Mouse (Mus musculus) ovary, postnatal 14 days (tissue): ENCODE measurements around the gene Pilra.
A peak's percentile ranks its signal among the peaks of the same experiment; 100 is the strongest.

Source experiments
- DNase-seq: peaks from one replicate; pipeline ENCODE4 v3.0.0; 2022; ENCODE audit warnings: low spot score

Gene Pilra

DNA sequence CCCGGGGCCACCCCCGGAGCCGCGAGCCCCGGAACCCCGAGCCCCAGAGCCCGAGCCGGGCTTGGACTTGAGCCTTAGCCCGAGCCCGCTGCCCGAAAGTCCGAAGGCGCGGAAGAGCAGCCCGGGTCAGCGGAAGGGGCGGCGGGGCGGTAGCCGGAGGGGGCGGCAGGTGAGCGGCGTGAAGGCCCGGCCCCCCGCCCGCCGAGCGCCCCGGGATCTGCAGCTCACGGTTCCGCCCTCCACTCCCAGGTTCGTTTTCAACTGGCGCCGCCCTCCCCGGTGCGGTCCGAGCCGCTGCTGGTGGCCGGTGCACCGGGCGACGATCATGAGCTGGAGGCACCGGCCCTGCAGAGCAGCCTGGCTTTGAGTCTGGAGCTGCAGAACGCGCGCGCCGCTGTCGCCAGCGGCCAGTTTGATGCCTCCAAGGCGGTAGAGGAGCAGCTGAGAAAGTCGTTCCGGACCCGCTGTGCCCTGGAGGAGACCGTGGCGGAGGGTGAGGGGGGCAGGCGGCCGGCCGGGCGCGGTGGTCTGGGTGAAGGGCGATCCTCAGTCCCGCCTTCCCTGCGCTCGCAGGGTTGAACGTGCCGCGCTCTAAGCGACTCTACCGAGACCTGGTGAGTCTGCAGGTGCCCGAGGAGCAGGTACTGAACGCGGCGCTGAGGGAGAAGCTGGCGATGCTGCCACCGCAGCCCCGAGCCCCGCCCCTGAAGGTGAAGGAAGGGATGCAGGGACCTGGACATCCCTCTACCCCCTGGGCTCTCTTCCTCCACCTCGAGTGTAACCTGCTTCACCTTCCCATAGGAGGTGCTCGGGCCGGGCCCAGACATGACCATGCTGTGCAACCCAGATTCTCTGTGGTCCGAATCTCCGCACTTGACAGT is 56.8 kb downstream of the Pilra start:
- DNase-seq, result no peak

DNA sequence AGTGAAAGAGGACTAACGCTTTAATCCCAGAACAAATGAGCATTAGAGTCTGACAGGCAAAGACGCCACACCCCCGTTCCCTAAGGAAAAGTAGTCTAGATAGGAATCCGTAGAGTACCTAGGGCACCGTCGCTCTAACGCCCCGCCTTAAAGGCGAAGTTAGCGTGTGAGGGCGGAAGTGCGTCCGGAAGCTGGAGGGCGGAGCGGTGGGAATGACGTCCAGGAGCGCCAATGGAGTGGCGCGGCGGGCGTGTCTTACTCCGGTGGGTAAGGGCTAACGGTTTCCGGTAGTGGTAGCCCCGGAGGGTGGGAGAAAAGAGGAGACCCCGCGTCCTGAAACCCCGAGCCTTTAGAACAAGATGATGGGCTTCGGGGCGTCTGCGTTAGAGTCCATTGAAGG is 57.4 kb downstream of the Pilra start, which contains the start of gene Ppp1r35:
Gene Ppp1r35, plus strand, starts transcription at position 215 of the 400 bp plus-strand sequence.
- peak; percentile 95 for DNase-seq

DNA sequence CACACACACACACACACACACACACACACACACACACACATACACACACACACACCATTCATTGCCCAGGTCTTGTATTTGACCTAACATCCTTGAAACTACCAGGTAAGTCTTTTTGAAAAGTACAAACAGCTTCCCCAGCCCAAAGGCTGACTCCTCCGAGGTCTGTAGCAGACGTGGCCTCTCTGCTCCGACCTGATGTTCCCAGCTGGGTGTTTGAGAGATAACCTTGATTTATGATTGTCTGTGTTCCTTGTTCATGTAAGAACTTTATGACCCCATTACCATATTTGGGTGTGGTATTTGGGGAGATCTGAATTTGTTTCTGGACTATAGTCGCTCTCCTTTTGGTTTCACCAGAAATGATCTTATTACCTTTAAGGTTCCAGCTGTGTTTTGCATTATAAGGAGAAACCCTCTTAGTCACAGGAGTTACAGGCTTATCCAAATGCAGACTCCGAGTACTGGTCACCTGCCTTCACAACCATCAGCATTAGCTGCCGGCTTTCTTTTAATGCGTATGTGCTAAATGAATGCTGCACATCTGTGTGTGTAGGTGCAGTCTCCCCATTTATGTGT is 58.7 kb downstream of the Pilra start:
- DNase-seq, result no peak

DNA sequence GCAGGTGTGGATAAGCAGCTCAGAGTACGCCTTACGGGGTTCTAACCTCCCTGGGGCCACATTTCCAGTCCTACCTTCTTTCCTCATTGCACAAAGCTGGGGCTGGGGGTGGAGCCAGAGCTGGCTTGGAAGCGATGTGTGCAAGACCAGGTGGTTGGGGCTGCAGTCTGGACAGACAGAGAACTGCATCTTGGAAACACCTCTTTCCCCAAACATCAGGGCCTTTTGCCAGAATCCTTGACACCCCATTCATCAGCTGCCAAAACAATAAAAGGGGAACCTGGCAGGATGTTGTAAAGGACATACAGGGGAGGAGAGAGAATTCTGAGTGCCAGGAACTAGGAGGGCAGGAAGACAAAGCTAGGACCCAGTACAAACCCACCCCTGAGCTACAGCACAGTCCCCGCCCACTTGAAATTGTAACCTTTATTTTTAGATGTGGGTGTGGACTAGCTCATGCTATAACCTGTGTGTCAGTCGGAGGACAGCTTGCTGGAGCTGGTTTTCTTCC is 59.6 kb downstream of the Pilra start:
- no peak for DNase-seq

DNA sequence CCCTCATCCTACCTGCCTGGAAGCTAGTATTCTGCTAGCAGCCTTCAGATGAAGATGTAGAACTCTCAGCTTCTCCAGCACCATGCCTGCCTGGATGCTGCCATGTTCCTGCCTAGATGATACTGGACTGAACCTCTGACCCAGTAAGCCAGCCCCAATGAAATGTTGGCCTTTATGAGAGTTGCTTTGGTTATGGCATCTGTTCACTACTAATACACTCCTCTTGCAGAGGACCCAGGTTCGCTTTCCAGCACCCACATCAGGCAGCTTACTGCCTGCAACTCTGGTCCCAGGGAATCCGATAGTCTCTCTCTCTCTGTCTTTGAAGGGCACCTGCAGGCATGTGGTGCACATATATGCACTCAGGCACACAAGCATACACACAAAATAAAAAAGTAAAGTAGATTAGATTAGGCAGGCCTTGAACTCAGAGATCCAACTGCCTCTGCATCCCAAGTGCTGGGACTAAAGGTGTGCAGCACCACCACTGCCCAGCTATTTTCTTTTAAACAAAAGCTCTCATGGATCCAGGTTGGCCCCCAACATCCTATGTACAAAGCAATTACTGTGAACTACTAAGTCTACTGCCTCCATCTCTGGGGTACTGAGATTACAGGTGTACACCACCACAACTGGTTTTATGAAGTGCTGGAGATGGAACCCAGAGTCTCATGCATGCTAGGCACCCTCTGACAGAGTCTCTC is 60.3 kb downstream of the Pilra start:
- DNase-seq, result no peak

DNA sequence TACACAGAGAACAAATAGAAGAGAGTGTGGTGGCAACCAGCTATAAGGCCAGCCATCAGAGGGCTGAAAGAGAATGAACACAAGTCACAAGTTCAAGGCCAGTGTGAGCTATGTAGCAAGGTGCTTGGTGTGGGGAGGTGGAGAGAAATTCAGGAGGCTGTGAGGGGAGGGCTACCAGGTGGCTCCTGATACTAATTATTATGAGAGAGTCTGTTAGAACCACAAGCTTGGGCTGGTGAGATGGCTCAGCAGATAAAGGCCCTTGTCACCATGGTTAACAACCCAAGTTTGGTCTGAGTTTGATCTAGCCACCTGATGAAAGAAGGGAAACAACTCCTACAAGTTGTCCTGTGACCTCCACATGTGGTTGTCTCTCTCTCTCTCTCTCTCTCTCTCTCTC is 63.3 kb downstream of the Pilra start:
- no peak for DNase-seq
